In genomic region chr6:51508750-51509648, GRCm38 (mm10) we compare ENCODE assay signal across 9 mouse cellular contexts. TPM values are rescaled to one million over a fixed set of nuclear protein-coding genes. Genes with fewer than 3 reads are reported as not detected.
DNase-seq lines count a peak whose midpoint lies in the region; ATAC-seq and TF ChIP-seq lines count a peak whose summit lies in the region.
"Had no signal": no experiment of that assay in that cellular context is flagged by ENCODE, and none has a peak within 500 bp of the region (broad histone marks: within the 10 kb centered on the region; RNA-seq: fewer than 3 reads in every experiment).

No protein-coding gene starts in this region.

- H3K9ac ChIP-seq in ES-E14 (ENCODE audit: insufficient read depth, low read depth, low read length, poor library complexity, severe bottlenecking): no peak overlapping the region
- H3K9ac ChIP-seq in lung, embryonic 16.5 days (ENCODE audit: low read length): peak overlapping the region; percentile 56

- H3K9me3 ChIP-seq in ES-E14 (ENCODE audit: control insufficient read depth, insufficient read depth, low read depth, low read length): no peaks in the 10 kb centered on the region
- no peaks in the 10 kb centered on the region for H3K9me3 ChIP-seq in lung, embryonic 16.5 days (ENCODE audit: control insufficient read depth, low read length)

- peak; percentile 92 to 96 for ATAC-seq in hematopoietic stem cell, adult 5-6 weeks (replicated peaks in 1 of 2; ENCODE audit: insufficient read depth in 1 of 2, low FRiP score in 2 of 2, low TSS enrichment in 1 of 2, low read depth in 1 of 2, poor library complexity in 2 of 2, severe bottlenecking in 2 of 2)
- peak; percentile 78; the same call in 1 of the 2 replicates for ATAC-seq in lung, embryonic 16.5 days (ENCODE audit: low read depth)

- peak overlapping the region in 1 of 2 experiments; percentile 25; a peak in 1 of 4 replicates for H3K4me3 ChIP-seq in ES-E14 (ENCODE audit: insufficient read depth in 1 of 2, low read depth in 1 of 2, low read length in 2 of 2, poor library complexity in 1 of 2, severe bottlenecking in 1 of 2)
- peak overlapping the region; percentile 39 for H3K4me3 ChIP-seq in lung, embryonic 16.5 days (ENCODE audit: low read length)
- H3K4me3 ChIP-seq: erythroblast, embryonic 14.5 days had no signal

- peak overlapping the region; percentile 53 for H3K4me2 ChIP-seq in lung, embryonic 16.5 days (ENCODE audit: low read depth, low read length)

- H3K4me1 ChIP-seq in ES-E14 (ENCODE audit: control insufficient read depth in 2 of 2, insufficient read depth in 2 of 2, low read length in 2 of 2, poor library complexity in 1 of 2): peaks cover 0 to 19% of the 10 kb centered on the region in 2 experiments; a peak in 3 of 4 replicates
- no peaks in the 10 kb centered on the region for H3K4me1 ChIP-seq in lung, embryonic 16.5 days (replicated peaks; ENCODE audit: control insufficient read depth, insufficient read depth, low read length)

- no peaks in the 10 kb centered on the region for H3K36me3 ChIP-seq in ES-E14 (ENCODE audit: control insufficient read depth, insufficient read depth, low read length, poor library complexity, severe bottlenecking)
- H3K36me3 ChIP-seq in lung, embryonic 16.5 days (ENCODE audit: control insufficient read depth, insufficient read depth, low read length): no peaks in the 10 kb centered on the region

- DNase-seq in ES-E14 (ENCODE audit: low read depth, low spot score): peak; percentile 83
- peak; percentile 78 to 85 for DNase-seq in cerebellum, adult 18-20 months
- DNase-seq in forelimb bud, embryonic 11.5 days (ENCODE audit: low read depth, low spot score): peak; percentile 80
- peak; percentile 74 to 83 for DNase-seq in layer of hippocampus, postnatal 10 days (ENCODE audit: low spot score in 2 of 2)
- DNase-seq in ovary, postnatal 14 days (ENCODE audit: low spot score): peak; percentile 50
- DNase-seq in thymus, postnatal 0 days (ENCODE audit: low spot score): peak; percentile 87

- no peak overlapping the region for H3K27ac ChIP-seq in ES-E14 (ENCODE audit: insufficient read depth, low read depth, low read length, poor library complexity, severe bottlenecking)
- no peak overlapping the region for H3K27ac ChIP-seq in lung, embryonic 16.5 days (ENCODE audit: low read length)

- 21% methylated on average over 18 of the region's 18 CpGs for WGBS in lung, embryonic 16.5 days

- no peaks in the 10 kb centered on the region for H3K27me3 ChIP-seq in lung, embryonic 16.5 days (ENCODE audit: control insufficient read depth, insufficient read depth, low read depth, low read length)

- in situ Hi-C loops in ES-E14 (cut with MboI; ENCODE audit: low sequenced_read_pairs in 2 of 2, unreplicated experiment in 2 of 2): no loop called here

TF ChIP-seq in ES-E14, 5 proteins besides CTCF, POLR2A, EP300 and RAD21:
- TF ChIP-seq ZC3H11A (IDR thresholded peaks at IDR 0.05; ENCODE audit: borderline replicate concordance, low read depth, low read length) (peak; percentile 34; the same call in 1 of the 2 replicates), HCFC1 (IDR thresholded peaks at IDR 0.05; ENCODE audit: borderline replicate concordance, insufficient read depth, low read length) (no peak)

RNA-seq across cellular contexts. Expression of gene Snx10, which starts 14.7 kb away (rescaled TPM):
- 20.9 and 21.2 TPM in 2 replicates for total RNA-seq in ES-E14 (2012; rRNA removed)
- 129 and 131 TPM in 2 replicates for total RNA-seq in hematopoietic stem cell, adult 5-6 weeks (2017)
- 100 to 1,000 TPM; 123 to 133 TPM for total RNA-seq in layer of hippocampus, postnatal 10 days (2021)
- 14.1 and 14.4 TPM in 2 replicates for polyA plus RNA-seq in lung, embryonic 16.5 days (2015; fragmentation: Nextera tagmentation; extraction: Ambion mirVana)
- polyA plus RNA-seq in thymus, postnatal 0 days (2015; fragmentation: Nextera tagmentation; extraction: Ambion mirVana): 19.5 and 20.2 TPM in 2 replicates
- polyA plus RNA-seq: erythroblast, embryonic 14.5 days had no signal

RNA-seq across cellular contexts. Expression of gene Cbx3, which starts 38.8 kb away (rescaled TPM):
- 104 and 177 TPM in 2 replicates for total RNA-seq in ES-E14 (2012; rRNA removed)
- total RNA-seq in hematopoietic stem cell, adult 5-6 weeks (2017): 419 and 609 TPM in 2 replicates
- total RNA-seq in layer of hippocampus, postnatal 10 days (2021): 100 to 1,000 TPM; 184 to 186 TPM
- polyA plus RNA-seq in lung, embryonic 16.5 days (2015; fragmentation: Nextera tagmentation; extraction: Ambion mirVana): 443 and 509 TPM in 2 replicates
- 674 and 686 TPM in 2 replicates for polyA plus RNA-seq in thymus, postnatal 0 days (2015; fragmentation: Nextera tagmentation; extraction: Ambion mirVana)

RNA-seq across cellular contexts. Expression of gene Hnrnpa2b1, which starts 39.3 kb away (rescaled TPM):
- total RNA-seq in ES-E14 (2012; rRNA removed): 435 and 609 TPM in 2 replicates
- total RNA-seq in hematopoietic stem cell, adult 5-6 weeks (2017): 1,632 and 1,923 TPM in 2 replicates
- total RNA-seq in layer of hippocampus, postnatal 10 days (2021): 100 to 1,000 TPM; 703 to 723 TPM
- polyA plus RNA-seq in lung, embryonic 16.5 days (2015; fragmentation: Nextera tagmentation; extraction: Ambion mirVana): 1,726 and 1,925 TPM in 2 replicates
- 1,688 and 1,855 TPM in 2 replicates for polyA plus RNA-seq in thymus, postnatal 0 days (2015; fragmentation: Nextera tagmentation; extraction: Ambion mirVana)
